Mouse (Mus musculus) cortical plate, adult 2 months (tissue): ENCODE measurements around the gene Gpr158.

ENCODE experiments used
- CTCF ChIP-seq: fragments of 200-500 bp; IDR thresholded peaks from 2 replicates; pipeline ENCODE4 v1.5.1; 2011; ENCODE audit warnings: mild to moderate bottlenecking, control low read depth, low read length; ENCODE audit not compliant: insufficient read depth; ENCODE audit errors: extremely low read depth
- POLR2A ChIP-seq: fragments of 200-500 bp; IDR thresholded peaks from 2 replicates; pipeline ENCODE4 v1.6.1; 2011; ENCODE audit warnings: mild to moderate bottlenecking, low read length, control low read depth; ENCODE audit not compliant: insufficient read depth; ENCODE audit errors: extremely low read depth

DNA sequence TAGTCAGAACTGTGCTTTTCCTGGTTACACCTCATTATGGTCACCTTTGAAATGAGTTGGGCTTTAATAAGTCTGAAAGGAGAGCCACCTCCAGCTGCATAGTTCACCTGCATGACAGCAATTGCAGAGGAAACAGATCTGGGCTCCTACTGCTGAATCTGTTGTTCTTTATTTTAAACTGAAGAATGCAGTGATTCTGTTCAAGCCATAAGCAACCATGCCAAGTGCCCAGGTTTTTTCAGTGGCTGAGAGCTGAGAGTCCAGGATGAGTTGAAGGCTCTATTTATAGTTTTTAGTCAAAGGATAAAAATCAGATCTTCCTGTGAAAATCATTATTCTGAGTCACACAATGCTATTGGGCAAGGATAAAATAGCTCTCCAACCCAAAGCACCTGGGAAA, 496.7 kb downstream of the Gpr158 start:
- TF ChIP-seq CTCF (no peak), POLR2A (no peak)
